In genomic region chr9:58038500-58039168, GRCm38 (mm10) we compare ENCODE assay signal across 9 mouse cellular contexts. TPM values are rescaled to one million over a fixed set of nuclear protein-coding genes. Genes with fewer than 3 reads are reported as not detected.
DNase-seq lines count a peak whose midpoint lies in the region; ATAC-seq and TF ChIP-seq lines count a peak whose summit lies in the region.
"Had no signal": no experiment of that assay in that cellular context is flagged by ENCODE, and none has a peak within 500 bp of the region (broad histone marks: within the 10 kb centered on the region; RNA-seq: fewer than 3 reads in every experiment).

No protein-coding gene starts in this region.

- peak; percentile 54 for TF ChIP-seq CTCF in G1E (IDR thresholded peaks at IDR 0.05; ENCODE audit: low read depth, low read length)

- no peaks in the 10 kb centered on the region for H3K36me3 ChIP-seq in G1E (replicated peaks)
- H3K36me3 ChIP-seq in forebrain, embryonic 14.5 days (ENCODE audit: control insufficient read depth, insufficient read depth, low read length) = no peaks in the 10 kb centered on the region

- no peak overlapping the region for H3K4me3 ChIP-seq in G1E (ENCODE audit: low read depth, low read length)
- H3K4me3 ChIP-seq in forebrain, embryonic 14.5 days (ENCODE audit: low read depth, low read length) = no peak overlapping the region

- no peak overlapping the region for H3K4me2 ChIP-seq in forebrain, embryonic 14.5 days (ENCODE audit: low read length)

- peak; percentile 32 for DNase-seq in G1E (ENCODE audit: low spot score)
- peak; percentile 65 for DNase-seq in cerebellum, adult 11-12 months
- peak; percentile 94 for DNase-seq in forebrain, embryonic 14.5 days (ENCODE audit: low spot score)
- DNase-seq in layer of hippocampus, postnatal 10 days (ENCODE audit: low spot score in 2 of 2) = peak; percentile 80 to 86
- peak; percentile 78 for DNase-seq in lung, postnatal 36 days
- peak; percentile 63 for DNase-seq in retina, postnatal 7 days (ENCODE audit: low read depth, low spot score)
- peak; percentile 83 for DNase-seq in thymus, postnatal 4 days

- peak overlapping the region; percentile 60 for H3K27ac ChIP-seq in forebrain, embryonic 14.5 days (ENCODE audit: low read depth, low read length)

- no peaks in the 10 kb centered on the region for H3K4me1 ChIP-seq in G1E (ENCODE audit: insufficient read depth, low read depth, low read length)
- peaks cover 34% of the 10 kb centered on the region for H3K4me1 ChIP-seq in forebrain, embryonic 14.5 days (ENCODE audit: control insufficient read depth, insufficient read depth, low read length)

- peak overlapping the region; percentile 21; the same call in 1 of the 2 replicates for H3K9ac ChIP-seq in forebrain, embryonic 14.5 days (ENCODE audit: low read length)

- H3K27me3 ChIP-seq in G1E (ENCODE audit: insufficient read depth, low read length) = peaks cover 31% of the 10 kb centered on the region
- H3K27me3 ChIP-seq in forebrain, embryonic 14.5 days (replicated peaks; ENCODE audit: control insufficient read depth, insufficient read depth, low read length) = no peaks in the 10 kb centered on the region

- no peak for ATAC-seq in G1E (ENCODE audit: extremely low read depth, insufficient number of reproducible peaks, low FRiP score, poor library complexity, severe bottlenecking)
- peak; percentile 80 for ATAC-seq in forebrain, embryonic 14.5 days
- peak; percentile 80 to 81 for ATAC-seq in hematopoietic stem cell, adult 5-6 weeks (replicated peaks in 1 of 2; ENCODE audit: insufficient read depth in 1 of 2, low FRiP score in 2 of 2, low TSS enrichment in 1 of 2, low read depth in 1 of 2, poor library complexity in 2 of 2, severe bottlenecking in 2 of 2)

- no peaks in the 10 kb centered on the region for H3K9me3 ChIP-seq in G1E (replicated peaks)
- H3K9me3 ChIP-seq in forebrain, embryonic 14.5 days (replicated peaks; ENCODE audit: control insufficient read depth, low read length) = no peaks in the 10 kb centered on the region

- 21% methylated on average over 19 of the region's 19 CpGs for WGBS in forebrain, embryonic 14.5 days

RNA-seq across cellular contexts. Expression of gene Stra6, which starts 25.0 kb away (rescaled TPM):
- total RNA-seq in G1E (2014; fragmentation: Nextera tagmentation) (not detected in 2 replicates), G1E (2017) (0.11 TPM in 1 of 2 replicates, not detected in the other)
- polyA plus RNA-seq in G1E (2012) = not detected in 2 replicates
- 9.9 and 11.1 TPM in 2 replicates for polyA plus RNA-seq in forebrain, embryonic 14.5 days (2014; fragmentation: Nextera tagmentation; extraction: Ambion mirVana)
- total RNA-seq in hematopoietic stem cell, adult 5-6 weeks (2017) = not detected in 2 replicates
- 1 to 10 TPM; 9.0 TPM for total RNA-seq in layer of hippocampus, postnatal 10 days (2021)
- polyA plus RNA-seq: liver, embryonic 16.5 days had no signal

RNA-seq across cellular contexts. Expression of gene Cyp11a1, which starts 32.4 kb away (rescaled TPM):
- total RNA-seq in G1E (2014; fragmentation: Nextera tagmentation) (0.68 and 1.7 TPM in 2 replicates), G1E (2017) (16.7 and 18.2 TPM in 2 replicates)
- 0.12 and 0.20 TPM in 2 replicates for polyA plus RNA-seq in G1E (2012)
- 0.15 and 0.54 TPM in 2 replicates for polyA plus RNA-seq in forebrain, embryonic 14.5 days (2014; fragmentation: Nextera tagmentation; extraction: Ambion mirVana)
- 1.2 and 1.9 TPM in 2 replicates for total RNA-seq in hematopoietic stem cell, adult 5-6 weeks (2017)
- 1 to 10 TPM; 1.2 to 1.9 TPM for total RNA-seq in layer of hippocampus, postnatal 10 days (2021)

Comparison
In these comparisons a context has a peak if more than half of its experiments do, and no peak if none do; other contexts are left out.
1. DNase-seq: peak in every context shown above with its lines; median percentile 94 in forebrain, embryonic 14.5 days; 83 in layer of hippocampus, postnatal 10 days; 83 in thymus, postnatal 4 days; 78 in lung, postnatal 36 days; 65 in cerebellum, adult 11-12 months; 63 in retina, postnatal 7 days; 32 in G1E.